Mouse (Mus musculus) adrenal gland, postnatal 36 days (tissue): ENCODE measurements around the gene S100a4. TPM values are rescaled to one million over a fixed set of nuclear protein-coding genes. Genes with fewer than 3 reads are reported as not detected.

Experiments used
- DNase-seq, 2 experiments: peaks; one replicate each; pipeline ENCODE4 v3.0.0; 2021; ENCODE audit warnings: mixed read lengths in 1 of 2
- total RNA-seq, 2 experiments: library from RNA; stranded (reverse); gene quantifications; 2 replicates each; pipeline ENCODE4 v1.2.3; 2021

S100a4 gene
- total RNA-seq, 2 experiments from 2014 or later: 9.0 to 11.5 TPM

GRCm38 (mm10) chr3:90625496-90625895, 21.9 kb downstream of the S100a4 start:
- DNase-seq: no peak

GRCm38 (mm10) chr3:90626266-90627021, 22.9 kb downstream of the S100a4 start:
- DNase-seq: no peak

- no peak for DNase-seq
These were observed 23.8 kb downstream of the S100a4 start for GRCm38 (mm10) chr3:90627366-90627765.

GRCm38 (mm10) chr3:90627807-90628206, 24.2 kb downstream of the S100a4 start:
- no peak for DNase-seq

DNA sequence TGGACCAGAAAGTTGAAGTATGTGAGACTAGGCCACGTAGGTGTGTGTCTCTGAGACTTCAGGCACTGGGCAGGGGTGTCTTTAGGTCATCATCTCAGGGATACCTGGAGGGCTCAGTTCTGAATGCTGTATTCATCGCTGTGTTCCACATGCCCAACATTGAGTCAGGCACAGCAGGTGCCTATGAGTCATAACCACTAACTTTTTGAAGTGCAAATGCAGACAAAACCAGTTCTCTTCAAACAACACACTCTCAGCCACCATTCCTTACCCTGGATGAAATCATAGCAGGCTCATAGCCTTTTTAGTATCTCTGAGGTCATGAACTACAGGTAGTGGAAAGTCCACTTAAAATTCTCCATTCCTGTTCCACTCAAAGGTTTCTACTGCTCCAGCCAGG, 25.7 kb downstream of the S100a4 start:
- DNase-seq: no peak

DNA sequence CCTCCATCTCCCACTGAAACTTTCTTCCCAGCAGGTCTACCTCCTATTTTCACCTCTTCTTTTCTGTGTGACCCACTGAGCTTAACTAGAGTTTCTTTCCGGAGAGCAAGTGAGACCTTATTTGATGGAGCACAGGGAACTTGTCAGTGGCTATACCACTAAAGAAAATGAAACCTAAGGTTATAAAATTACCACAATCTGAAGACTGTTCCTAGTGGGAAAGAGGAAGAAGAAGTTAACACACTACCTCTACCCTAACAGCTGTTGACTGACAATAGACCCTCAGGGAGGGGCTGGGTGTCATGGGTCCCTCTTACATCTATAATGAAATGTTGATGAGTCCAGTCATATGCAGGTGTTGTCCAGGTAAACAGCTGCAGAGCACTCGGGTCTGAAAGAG, 28.4 kb downstream of the S100a4 start:
- no peak for DNase-seq

- no peak for DNase-seq
These were observed 35.1 kb downstream of the S100a4 start for GRCm38 (mm10) chr3:90638511-90639275.

- peak in 1 of 2 experiments; percentile 22 for DNase-seq
These were observed 36.1 kb downstream of the S100a4 start for GRCm38 (mm10) chr3:90639511-90640154.

DNA sequence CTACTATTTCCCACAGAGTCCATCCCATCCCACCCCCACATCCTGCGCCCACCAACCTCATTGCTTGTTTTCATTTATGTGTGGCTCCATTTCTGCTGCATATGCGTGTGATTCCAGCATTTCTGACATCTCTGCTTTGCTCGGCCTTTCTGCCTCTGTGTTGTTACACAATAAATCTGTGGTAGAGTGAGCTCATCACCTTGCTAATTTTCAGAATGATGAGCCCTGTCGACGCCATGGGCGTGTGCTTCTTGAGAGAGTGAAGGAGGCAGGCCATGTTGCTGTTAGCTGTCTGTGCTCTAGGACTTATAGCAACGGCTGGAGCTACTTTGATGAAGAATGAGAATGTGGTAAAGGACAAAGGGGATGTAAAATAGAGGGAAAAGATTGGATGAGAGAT, 37.4 kb downstream of the S100a4 start:
- no peak for DNase-seq

DNA sequence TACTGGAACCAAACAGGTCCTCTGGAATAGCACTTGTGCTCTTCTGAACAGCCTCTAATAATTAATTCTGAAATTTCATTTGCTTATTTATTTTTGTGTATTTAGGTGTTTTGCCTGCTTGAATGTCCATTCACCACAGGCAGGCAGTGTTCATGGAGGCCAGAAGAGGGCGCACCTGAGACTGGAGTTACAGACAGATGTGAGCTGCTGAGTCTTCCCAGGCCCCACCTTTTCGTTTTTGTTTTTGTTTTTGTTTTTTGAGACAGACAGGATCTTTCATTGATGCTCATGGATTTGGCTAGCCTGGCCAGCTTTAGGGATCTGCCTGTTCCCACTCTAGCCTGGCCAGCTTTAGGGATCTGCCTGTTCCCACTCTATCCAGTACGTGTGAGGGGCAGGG, 40.6 kb downstream of the S100a4 start:
- DNase-seq: peak; percentile 65 to 73

DNA sequence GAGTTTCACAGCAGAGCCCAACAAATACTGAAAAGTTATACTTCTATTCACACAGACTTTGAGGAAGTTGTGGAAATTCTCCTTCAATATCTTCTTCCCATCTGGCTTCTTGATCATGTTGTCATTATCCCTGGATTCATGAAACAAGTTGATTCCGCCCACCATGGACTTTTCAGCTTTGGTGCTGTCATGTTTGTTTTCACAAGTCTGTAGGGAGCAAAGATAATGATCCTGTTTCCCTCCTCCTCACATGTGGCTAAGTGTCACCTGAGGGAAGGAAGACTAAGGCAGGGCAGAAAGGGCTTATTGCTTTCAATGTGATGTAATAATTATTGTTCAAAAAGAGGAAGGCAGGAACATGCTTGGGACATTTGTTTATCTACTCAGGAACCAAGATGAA, 43.7 kb downstream of the S100a4 start:
- DNase-seq: no peak

DNA sequence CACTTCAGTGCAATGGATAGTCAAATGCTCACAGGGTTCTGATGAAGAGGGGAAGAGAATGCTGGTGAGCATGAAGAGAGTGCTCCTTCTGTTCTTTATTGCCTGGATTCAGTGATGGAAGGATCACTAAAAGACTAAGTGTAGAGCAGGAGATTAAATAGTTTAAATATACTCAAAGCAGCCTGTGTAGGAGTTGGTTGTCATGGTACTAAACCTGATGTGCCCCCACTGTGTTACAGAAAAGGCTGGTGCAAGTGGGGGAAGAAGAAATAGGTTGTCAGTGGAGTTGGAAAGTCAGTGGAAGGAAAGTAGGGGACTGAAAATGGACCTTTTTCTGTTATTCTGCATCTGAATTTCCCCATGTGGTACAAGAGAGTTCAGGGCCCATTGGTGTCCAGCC, 45.4 kb downstream of the S100a4 start:
- no peak for DNase-seq

DNA sequence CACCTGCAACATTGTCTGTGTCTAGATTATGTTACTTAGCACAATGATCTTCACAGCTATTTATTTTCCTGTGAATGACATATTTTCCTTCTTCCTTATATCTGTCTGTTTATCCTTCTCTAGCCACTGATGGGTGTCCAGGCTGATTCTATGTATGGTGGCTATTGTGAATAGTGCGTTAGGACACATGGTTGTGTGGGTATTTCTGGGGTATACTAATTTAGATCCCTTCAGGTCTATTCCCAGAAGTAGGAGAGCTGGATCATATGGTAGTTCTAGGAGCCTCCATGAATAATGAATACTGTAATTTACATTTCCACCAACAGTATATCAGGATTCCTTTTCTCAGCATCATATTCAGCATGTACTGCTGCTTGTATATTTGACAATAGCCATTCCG, 46.3 kb downstream of the S100a4 start:
- no peak for DNase-seq

DNA sequence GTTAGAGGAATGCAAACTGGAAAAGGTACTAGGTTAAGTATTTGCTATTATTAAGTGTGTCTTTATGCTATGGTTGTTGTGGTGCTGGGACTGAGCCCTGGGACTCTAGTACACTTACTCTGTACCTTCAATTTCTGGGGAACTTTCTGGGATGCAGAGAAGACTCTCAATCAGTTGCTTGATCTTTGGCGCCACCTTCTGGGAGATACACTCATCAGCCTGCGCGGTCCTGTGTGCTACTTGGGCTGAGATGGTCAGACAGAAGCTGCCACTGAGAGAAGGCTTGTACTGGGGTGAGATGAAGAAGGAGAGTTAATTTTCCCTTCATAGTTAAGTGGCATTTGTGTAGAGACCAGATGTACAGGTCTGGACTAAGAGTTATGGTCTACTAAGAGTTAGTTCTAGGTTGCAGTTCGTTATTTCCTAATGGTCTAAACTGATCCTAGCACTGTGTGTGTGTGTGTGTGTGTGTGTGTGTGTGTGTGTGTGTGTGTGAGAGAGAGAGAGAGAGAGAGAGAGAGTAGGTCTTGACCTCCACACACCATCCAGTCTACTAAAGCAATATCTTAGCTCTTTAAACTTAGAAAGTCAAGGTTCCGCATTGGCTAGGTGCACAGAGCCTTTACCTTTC, 49.4 kb downstream of the S100a4 start:
- DNase-seq: peak; percentile 62 to 77

GRCm38 (mm10) chr3:90653717-90654116, 50.1 kb downstream of the S100a4 start, which contains the start of gene S100a7a:
Gene S100a7a, plus strand, starts transcription at chr3:90654017.
- DNase-seq: no peak

Other genes starting within 250 kb of the S100a4 start
- gene Slc27a3, start 213.8 kb upstream of the S100a4 start, total RNA-seq: 100 to 1,000 TPM; 132 to 156 TPM
- gene Ints3, start 170.1 kb upstream of the S100a4 start, total RNA-seq: 10 to 100 TPM; 79.4 to 89.6 TPM
- gene Npr1, start 137.9 kb upstream of the S100a4 start, total RNA-seq: 100 to 1,000 TPM; 203 to 287 TPM
- 10 to 100 TPM; 56.9 to 63.7 TPM for gene Ilf2, start 127.6 kb upstream of the S100a4 start, total RNA-seq
- gene Snapin, start 112.7 kb upstream of the S100a4 start, total RNA-seq: 10 to 100 TPM; 53.3 to 79.3 TPM
- gene Chtop, start 94.3 kb upstream of the S100a4 start, total RNA-seq: 100 to 1,000 TPM; 115 to 125 TPM
- 100 to 1,000 TPM; 142 to 154 TPM for gene S100a1, start 89.4 kb upstream of the S100a4 start, total RNA-seq
- 10 to 100 TPM; 33.4 to 38.2 TPM for gene S100a13, start 89.3 kb upstream of the S100a4 start, total RNA-seq
- gene S100a14, start 76.9 kb upstream of the S100a4 start, total RNA-seq: under 1 TPM in 1 of 2 experiments, not detected in 1; 0.53 TPM
- gene S100a16, start 66.5 kb upstream of the S100a4 start, total RNA-seq: 10 to 100 TPM; 53.5 to 61.2 TPM
- under 1 TPM in 1 of 2 experiments, not detected in 1; 0.46 TPM for gene S100a3, start 43.2 kb upstream of the S100a4 start, total RNA-seq
- gene S100a2, start 13.5 kb upstream of the S100a4 start, total RNA-seq: not detected
- not detected for gene Gm42674, start 1.9 kb upstream of the S100a4 start, total RNA-seq
- not detected for gene S100a5, start 4.8 kb downstream of the S100a4 start, total RNA-seq
- gene S100a6, start 9.1 kb downstream of the S100a4 start, total RNA-seq: 10 to 100 TPM; 42.5 to 68.0 TPM
- under 1 TPM in 1 of 2 experiments, not detected in 1; 0.33 TPM for gene S100a7a, start 50.2 kb downstream of the S100a4 start, total RNA-seq
- gene S100a8, start 65.2 kb downstream of the S100a4 start, total RNA-seq: 1 to 10 TPM in 1 of 2 experiments, not detected in 1; 2.2 TPM
- gene S100a9, start 92.0 kb downstream of the S100a4 start, total RNA-seq: 1 to 10 TPM in 1 of 2 experiments, not detected in 1; 1.8 TPM
- not detected for gene Pglyrp4, start 123.1 kb downstream of the S100a4 start, total RNA-seq
- gene Gm5849, start 174.1 kb downstream of the S100a4 start, total RNA-seq: not detected